Mouse (Mus musculus) retina, embryonic 14.5 days (tissue): ENCODE results near the gene Sec11a.
"Not testable (repeated sequence)": the region's sequence is repeated elsewhere in the genome, so short reads cannot be mapped to it uniquely, and the experiment has no call there.

Source experiments
- DNase-seq: peaks from one replicate; pipeline ENCODE4 v3.0.0-alpha.2; 2015; ENCODE audit warnings: low spot score

The Sec11a gene

DNA sequence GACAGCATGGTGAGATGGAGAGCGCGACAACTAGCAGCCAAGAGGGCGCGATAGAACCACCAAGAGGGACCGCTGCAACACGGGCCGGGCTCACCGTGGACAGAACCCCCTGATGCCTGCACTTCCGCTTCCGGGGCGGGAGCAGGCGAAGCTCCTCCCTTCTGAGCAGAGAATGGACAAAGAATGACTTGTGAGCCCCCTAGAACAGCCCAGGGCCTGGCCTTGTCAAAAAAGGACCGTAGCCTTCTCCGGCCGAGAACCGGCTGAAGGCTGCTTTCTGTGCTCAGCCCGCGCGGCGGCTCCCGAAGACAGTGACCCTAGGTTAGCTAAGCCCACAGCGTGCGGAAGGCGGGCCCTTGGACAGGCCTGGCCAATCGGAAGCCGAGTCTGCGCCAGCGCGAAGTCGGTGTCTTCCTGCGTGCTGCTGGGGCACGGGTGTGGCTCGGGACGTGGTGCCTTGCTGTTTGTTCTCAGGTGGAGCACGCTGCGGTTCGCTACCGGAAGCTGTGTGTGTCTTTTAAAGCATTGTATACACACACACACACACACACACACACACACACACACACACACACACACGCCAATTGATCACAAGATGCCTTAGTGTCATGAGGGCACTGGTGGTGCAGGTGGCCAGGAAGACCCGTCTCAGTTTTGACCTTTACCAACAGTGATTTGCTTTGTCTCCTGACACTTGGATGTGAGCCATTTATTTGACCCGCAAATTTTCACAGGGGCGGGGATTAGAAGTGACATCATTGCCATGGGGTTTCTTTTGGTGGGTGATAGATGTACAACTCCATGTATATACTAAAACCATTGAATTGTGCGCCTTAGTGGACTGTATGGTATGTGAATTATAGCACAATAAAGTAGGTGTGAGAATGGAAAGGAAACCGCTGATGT, at the start of gene Sec11a:
Sec11a (minus strand) TSS at position 336 of the 906 bp plus-strand sequence.
- peak; percentile 91 for DNase-seq

DNA sequence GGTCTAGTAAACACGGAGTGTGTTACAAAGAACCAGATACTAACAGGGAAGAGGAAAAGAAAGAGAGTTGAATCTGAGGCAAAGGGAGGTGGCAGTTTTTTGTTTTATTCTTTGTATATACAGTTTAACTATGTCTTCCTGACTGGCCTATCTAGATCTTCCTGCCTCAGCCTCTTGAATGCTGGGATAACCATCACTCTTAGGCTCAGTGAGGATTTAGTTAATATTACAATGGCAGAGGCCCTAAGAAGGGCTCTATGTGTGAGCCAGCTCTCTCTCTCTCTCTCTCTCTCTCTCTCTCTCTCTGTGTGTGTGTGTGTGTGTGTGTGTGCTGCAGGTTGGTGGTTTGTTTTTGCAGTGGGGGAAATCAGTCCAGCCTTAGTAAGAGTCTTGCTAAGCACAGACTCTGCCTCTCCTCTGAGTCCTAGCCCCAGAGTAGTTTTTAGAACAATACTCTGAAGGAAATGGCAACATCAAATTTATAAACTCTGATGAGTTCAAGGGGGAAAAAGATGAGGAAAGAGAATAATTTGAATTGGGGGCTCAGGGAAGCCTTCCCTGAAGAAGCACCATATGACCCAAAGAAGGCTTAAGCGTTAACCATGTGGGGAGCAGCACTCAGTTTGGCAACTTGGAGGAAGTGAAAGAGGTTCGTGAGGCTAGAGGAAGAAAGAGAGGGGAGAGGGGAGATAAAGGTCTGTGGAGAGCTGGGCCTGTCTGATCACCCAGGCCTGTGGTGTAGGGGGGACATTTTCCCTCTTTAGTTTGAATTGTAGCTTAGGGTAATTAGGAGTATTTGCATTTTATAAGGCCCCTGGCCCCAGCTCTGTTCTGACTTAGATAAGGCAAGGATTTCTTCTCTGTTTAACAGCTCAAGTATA, 47.9 kb upstream of the Sec11a start:
- no peak for DNase-seq

DNA sequence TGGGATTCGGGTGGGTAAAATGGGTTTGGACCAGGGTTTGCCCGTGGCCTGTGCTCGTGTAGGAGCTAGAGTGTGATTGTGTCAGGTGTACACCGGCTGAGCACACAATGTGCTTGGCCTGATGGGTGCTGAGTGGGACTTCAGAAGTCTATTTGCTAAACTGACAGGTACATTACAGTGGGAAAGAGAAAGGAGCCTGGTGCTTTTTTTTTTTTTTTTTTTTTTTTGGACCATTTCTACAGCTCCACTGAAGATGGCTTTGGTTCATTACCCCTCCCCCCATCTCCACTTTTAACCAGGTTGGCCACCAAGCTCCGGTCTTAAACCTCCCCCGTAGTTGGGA, 47.1 kb upstream of the Sec11a start:
- DNase-seq, result no peak

DNA sequence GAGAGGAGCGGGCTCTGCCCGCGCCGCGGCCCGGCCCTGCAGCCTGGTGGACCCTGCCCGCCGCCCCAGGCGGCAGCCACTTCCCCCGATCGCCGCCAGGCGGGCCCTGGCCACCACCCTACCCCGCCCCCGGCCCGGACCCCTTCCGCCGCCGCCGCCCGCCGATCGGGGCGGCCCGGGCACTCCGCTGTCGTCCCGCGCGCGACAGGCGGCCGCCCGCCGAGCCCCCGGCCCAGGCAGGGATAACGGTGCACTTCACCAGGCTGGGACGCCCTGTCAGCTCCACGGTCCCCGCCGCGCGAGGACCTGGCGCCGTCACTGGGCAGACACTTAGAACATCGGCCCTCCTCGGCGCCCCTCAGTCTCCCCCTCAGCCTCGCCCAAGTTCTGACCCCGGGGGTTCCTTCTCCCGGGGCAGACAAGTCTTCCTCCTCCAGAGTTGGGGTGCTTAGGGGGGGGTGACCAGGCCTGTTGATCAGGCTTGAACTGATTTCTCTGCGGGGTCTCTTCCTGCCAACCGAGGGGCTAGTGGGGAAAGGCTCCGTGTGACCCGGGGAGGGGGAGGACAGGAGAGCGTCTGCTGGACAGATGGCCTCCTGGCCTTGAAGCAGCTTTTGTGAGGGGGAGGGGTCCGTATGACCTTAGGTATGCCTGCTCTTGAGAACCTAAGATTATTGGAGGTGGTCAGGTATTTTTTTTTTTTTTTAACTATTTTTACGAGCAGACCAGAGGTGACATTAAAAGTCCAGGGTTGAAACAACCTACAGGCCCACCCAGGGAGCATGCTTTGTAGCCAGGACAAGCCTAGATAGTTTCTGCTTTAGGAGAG, 46.5 kb upstream of the Sec11a start:
- DNase-seq, result peak; percentile 77

DNA sequence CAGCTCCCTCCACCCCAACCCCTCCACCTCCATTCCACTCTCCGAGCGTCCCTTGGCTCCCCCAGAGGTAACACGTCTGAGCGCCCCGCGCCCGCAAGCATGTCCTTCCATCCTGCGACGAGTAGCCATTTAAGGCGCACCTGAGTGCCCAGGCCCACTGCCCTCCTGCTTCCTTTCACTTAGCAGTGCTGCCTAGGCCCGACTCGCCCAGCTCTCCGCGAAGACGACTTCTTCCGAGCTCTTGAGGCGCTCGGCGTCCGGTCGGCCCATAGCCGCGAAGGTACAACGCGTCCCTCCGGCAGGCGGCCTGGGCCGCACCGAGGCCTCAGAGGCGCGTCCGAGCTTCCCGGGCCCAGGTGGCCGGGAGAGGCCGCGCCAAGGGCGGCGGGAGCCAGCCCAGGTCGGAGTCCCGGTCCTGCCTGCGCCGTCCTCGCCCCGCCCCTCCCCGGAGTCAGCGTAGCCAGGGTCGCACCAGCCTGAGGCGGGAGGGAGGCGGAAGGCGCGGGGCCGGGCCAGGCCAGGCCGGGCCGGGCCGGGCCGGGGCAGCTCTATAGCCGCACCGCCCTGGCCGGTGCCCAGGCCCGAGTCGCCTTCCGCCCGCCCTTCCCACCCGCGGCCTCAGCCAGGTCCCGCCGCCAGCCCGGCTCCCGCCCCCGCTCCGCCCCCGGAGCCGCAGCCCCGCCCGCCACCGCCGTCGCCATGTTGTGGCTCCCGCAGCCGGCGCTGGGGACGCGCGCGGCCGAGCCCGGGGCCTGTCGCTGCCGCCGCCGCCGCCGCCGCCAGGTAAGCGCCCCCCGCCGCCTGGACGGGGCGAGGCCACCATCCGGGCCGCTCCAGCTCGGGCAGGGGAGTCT, 45.6 kb upstream of the Sec11a start, which contains the start of gene Zfp592:
Zfp592 (plus strand) TSS at position 702 of the 854 bp plus-strand sequence.
- DNase-seq, result peak; percentile 77

DNA sequence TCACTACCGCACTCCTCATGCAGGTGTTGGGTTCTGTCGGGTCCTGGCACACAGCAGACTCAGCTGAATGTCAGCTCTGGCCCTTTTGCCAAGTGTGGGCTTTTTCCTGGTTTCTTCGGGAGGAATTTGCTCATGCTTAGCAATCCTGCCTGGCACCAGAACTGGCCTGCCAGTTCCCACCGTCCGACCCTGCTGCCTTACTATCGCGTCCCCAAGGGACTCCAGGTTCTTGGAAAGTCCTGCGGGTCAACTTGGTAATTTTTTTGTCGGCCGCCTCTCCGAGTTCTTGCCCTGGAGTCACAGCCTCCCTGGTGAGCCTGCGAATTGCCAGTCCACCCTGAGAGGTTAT, 45.0 kb upstream of the Sec11a start:
- DNase-seq, result no peak

DNA sequence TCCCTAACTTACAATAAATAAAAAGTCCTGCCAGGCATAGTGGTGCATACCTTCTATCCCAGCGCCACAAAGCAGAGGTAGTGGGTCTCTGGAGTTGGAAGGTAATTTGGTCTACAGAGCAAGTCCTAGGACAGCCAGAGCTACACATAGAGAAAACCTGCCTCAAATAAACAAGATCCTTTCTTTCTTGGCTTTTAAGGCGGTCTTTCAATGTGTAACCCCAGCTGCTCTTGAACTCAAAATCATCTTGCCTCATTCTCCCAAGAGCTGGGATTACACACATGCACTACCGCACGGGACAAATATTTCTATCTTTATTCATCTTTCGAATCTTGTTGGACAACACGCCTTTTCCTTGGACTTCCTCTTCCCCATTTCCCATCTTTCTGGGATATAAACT, 44.5 kb upstream of the Sec11a start:
- DNase-seq, result no peak

DNA sequence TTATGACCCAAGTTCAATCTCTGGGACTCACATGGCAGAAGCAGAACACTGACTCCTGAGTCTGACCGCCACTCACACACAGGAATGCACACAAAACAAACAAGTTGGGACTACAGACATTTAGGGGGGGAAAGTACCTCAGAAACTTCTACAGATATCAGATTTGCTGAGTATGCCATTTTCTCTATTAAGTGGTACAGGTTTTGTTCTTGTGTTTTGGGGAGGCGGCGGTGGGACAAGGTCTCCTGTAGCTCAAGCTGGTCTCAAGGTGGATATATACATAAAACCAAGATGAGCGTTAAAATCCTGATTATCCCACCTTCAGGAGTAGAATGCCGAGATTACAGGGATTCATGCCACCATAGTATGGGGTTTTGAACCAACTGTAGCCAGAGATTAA, 44.0 kb upstream of the Sec11a start:
- no peak for DNase-seq

DNA sequence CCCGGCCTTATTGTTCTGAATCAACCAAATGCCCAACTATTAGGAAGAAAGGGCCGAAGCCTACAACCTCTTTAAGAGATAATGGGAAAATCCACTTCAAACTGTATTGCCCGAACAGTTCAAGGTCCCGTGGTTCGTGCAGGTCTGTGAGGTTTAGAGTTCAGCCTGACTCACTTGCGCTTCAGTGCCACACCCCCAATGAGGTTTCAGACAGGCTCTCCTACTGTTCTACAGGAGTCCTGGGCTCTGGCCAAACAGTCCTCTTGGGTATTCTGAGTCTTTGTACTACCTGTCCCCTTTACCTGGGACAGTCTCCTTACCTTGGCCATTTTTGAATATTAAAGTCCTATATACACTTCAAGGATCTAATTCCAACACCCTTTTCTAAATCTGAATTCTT, 42.7 kb upstream of the Sec11a start:
- DNase-seq, result no peak

DNA sequence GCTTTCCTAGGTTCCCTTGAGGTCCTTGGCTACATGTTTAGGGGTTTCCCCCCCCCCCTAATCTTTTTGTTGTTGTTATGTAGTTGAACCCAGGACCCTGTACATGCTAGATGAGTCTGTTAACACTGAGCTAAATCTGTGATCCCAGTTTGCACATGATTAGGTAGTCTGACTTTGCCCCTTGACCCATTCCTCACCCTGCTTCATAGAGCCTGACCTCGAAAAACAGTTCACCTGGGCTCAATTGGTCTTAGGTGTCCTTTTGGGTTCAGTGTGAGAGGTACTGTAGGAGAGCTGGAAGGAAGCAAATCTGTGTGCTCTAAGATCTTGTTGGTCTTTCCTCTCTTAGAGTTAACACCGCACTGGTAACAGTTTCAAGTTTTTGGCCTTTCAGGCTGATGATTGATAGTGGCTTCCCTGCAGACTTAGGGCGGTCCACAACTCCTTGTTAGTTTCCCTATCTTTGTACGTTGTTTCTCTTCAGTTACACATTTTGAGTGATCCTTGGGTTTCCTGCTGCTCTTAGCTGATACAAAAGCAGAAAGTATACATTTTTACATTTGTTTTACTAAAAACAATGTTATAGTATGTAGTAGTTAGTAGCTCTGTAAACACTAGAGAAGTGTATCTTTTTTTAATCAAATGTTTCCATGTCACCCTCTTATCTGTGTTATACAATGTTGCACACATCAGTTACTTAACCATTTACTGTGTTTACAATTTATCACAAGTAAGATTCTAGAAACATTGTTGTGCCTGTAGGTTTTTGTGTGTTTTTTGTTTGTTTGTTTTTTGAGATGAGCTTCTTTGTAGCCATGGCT, 40.4 kb upstream of the Sec11a start:
- DNase-seq, result no peak

DNA sequence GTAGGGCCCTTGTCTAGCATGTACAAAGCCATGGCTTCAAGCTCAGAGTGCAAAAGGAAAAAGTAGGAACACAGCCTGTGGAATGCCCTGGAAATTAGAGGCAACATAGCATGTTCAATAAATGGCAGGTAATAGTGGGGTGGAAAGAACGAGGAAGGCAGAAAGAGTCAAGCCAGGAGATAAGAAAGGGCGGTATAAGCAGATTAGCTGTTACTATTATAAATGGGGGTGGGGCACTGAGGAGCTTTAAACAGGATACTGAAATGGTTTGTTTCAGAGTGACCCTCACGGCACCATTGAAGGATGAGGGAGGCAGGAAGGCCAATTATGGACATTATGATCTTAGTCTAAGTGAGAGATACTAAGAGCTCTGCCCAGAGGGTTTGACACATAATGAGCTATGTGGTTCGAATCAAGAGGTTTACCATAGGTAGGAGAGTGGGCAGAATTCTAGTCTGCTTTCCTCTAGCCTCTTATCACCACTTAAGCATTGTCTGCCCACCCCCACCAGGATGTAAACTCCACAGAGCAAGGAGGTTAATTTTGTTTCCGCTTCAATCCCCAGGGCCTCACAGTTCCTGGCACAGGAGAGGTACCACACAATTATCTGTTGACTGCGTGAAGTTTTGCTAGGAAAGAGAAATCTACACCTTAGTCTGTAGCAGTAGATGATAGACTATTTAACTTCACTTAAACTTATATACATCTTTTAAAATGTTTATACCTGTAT, 39.0 kb upstream of the Sec11a start:
- DNase-seq, result no peak

DNA sequence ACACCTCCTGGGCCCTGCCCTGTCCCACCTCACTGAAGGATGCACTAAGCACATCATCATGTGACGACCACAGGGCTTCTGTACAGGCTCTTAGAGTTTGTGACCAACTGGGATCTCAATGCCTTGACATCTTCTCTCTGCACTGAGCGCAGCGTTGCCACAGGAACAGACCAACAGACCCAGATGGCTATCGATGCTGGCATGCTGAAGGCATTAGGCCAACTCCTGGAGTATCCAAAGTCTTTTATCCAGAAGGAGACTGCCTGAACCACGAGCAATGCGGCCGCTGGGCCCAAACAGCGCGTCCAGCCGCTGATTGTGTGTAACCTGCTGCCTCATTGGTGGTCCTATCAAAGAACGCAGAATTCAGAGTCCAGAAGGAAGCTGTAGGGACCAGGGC, 33.0 kb upstream of the Sec11a start:
- no peak for DNase-seq

DNA sequence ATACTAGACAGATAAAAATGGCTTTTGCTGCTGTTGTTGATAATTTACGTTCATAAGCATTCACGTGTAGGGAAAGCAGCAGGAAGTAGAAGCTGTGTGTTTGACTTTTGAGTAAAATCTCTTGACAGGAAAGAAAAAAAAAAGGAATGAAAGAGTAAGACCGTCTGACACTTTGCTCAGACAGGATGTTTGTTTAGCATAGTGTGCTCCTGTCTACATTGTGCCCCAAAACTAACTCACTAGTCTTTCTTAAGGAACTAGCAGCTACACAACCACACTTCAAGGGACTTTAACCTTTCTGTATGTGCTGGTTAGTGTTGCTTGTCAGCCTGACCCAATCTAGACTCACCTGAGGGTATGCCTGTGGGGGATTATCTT, 26.0 kb upstream of the Sec11a start:
- DNase-seq, result not testable (repeated sequence)

DNA sequence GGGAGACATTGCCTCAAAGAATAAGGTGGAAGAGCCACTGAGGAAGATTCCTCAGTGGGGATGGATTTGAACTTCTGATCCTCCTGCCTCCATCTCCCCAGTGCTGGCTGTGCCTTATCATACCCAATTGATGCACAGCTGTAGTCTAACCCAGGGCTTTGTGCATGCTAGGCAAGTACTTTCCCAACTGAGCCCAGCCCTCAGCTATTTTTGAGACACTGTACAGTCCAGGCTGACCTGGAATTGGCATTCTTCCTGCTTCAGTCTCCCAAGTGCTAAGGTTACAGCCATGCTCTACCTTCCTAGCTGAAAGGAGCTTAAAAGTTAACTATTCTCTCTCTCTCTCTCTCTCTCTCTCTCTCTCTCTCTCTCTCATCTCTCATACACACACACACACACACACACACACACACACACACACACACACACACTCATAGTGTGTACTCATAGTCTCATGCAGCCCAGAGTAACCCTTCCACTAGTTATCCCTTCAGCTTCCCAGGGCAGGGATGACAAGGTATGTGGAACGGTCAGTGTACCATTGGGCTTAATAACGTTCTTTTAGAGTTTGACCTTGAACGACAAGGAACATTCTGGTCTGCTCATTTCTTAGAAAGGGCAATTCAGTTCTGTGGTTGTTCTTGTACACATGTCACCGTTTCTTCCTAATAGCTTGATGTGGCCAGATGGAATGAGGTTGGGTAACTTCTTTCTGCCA, 25.5 kb upstream of the Sec11a start:
- not testable (repeated sequence) for DNase-seq

DNA sequence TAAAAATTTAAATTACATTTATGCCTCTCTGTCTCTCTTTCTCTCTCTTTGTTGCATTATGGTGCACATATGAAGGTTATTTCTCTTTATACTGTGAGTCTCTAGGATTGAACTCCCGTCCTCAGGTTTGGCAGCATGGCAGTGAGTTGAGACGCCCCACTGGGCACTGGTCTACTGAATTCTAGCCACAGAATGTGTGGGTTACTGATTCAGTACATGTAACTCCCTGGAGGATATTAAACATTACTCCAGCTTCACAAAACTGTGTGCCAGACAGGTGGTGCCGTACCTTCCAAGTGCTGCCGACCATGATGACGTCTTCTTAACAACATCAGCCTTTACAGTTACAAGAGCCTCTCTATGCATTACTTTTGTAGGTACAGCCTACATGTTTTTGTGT, 24.5 kb upstream of the Sec11a start:
- no peak for DNase-seq

DNA sequence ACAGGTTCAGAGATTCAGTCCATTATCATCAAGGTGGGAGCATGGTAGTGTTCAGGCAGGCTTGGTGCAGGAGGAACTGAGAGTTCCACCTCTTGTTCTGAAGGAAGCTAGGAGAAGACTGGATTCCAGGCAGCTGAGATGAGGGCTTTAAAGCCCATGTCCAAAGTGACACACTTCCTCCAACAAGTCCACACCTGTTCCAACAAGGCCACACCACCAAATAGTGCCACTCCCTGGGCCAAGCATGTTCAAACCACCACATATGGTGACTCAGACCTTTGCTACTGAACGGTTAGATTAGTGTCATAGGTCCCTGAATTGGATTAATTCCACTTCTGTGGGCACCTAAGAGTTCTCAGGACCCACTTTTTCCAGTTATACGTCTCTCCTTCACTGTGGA, 23.8 kb upstream of the Sec11a start:
- DNase-seq, result no peak

DNA sequence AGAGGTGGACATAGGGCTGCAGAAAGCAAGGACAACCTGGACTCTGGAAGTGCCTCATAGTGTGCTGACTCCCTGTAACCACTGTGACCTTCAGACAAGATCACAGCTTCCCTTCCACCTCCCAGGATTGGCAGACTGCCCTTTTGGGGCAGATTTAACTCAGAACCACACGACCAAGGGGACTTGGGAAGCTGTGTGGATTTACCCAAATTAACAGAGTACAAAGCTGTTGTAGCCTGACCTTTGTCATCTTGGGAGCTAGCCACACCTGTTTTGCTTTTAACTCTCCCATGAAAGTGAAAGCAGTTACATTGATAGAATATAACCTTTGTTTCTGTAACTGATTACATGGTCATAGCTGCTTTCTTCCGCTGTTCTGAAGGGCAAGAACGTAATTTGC, 23.3 kb upstream of the Sec11a start:
- DNase-seq, result no peak

DNA sequence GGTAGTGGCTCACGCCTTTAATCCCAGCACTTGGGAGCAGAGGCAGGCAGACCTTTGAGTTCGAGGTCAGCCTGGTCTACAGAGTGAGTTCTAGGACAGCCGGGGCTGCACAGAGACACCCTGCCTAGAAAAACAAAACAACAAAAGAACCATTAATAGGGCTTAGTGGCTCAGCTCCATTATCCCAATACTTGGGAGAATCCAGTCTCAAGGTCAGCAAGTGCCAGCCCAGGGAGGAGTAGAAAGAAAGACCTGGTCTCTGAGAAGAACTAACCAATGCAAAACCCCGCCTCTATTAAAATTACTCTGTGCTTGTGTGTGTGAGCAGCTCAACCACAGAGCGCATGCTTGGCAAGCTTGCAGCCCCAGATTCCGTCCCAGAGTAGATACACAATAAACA, 15.2 kb upstream of the Sec11a start:
- no peak for DNase-seq

DNA sequence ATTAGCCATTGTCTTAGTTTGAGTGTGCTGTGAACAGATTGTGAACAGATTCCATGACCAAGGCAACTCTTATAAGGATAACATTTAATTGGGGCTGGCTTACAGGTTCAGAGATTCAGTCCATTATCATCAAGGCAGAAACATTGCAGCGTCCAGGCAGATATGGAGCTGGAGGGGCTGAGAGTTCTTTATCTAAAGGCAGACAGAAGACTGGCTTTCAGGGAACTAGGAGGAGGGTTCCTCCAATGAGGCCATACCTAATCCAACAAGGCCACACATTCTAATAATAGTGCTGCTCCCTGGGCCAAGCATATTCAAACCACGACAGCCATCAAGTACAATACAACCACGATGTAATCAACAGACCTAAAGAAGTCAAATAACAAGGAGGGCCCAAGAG, 11.4 kb upstream of the Sec11a start:
- no peak for DNase-seq
